Mouse (Mus musculus) forebrain, embryonic 16.5 days (tissue): ENCODE measurements at regions not wholly inside any gene's neighbourhood (a gene's known extent, or its start where the extent isn't known, plus 50 kb on each side); places are given as distances from the start of the nearest gene placed in this dataset.

ENCODE experiments used
- ATAC-seq: fragments of 200-750 bp; cut with Nextera tagmentation; 2 replicates; pipeline ENCODE4 v1.8.0; 2017; ENCODE audit warnings: mild to moderate bottlenecking, moderate library complexity
- H3K27ac ChIP-seq: fragments of 300-500 bp; sonication (generic); 2 replicates; pipeline ENCODE4 v1.5.1; 2014; ENCODE audit warnings: low read length, control low read depth
- H3K27me3 ChIP-seq: fragments of 300-500 bp; sonication (generic); replicated peaks from 2 replicates; pipeline ENCODE4 v1.6.1; 2014; ENCODE audit warnings: low read length; ENCODE audit not compliant: control insufficient read depth, insufficient read depth
- H3K36me3 ChIP-seq: fragments of 300-500 bp; sonication (generic); 2 replicates; pipeline ENCODE4 v1.6.1; 2014; ENCODE audit not compliant: control insufficient read depth, insufficient read depth
- H3K4me1 ChIP-seq: fragments of 300-500 bp; sonication (generic); replicated peaks from 2 replicates; pipeline ENCODE4 v1.6.1; 2014; ENCODE audit warnings: low read length; ENCODE audit not compliant: control insufficient read depth, insufficient read depth
- H3K4me2 ChIP-seq: fragments of 300-500 bp; sonication (generic); 2 replicates; pipeline ENCODE4 v1.6.1; 2014; ENCODE audit warnings: mild to moderate bottlenecking, low read length, control low read depth
- H3K4me3 ChIP-seq: fragments of 300-500 bp; sonication (generic); replicated peaks from 2 replicates; pipeline ENCODE4 v1.5.1; 2014; ENCODE audit warnings: mild to moderate bottlenecking, low read length, control low read depth
- H3K9ac ChIP-seq: fragments of 300-500 bp; sonication (generic); replicated peaks from 2 replicates; pipeline ENCODE4 v1.6.1; 2014; ENCODE audit warnings: low read depth, low read length, control low read depth
- H3K9me3 ChIP-seq: fragments of 300-500 bp; sonication (generic); 2 replicates; pipeline ENCODE4 v1.6.1; 2016; ENCODE audit warnings: low read length; ENCODE audit not compliant: control insufficient read depth
- WGBS: fragments of 180-500 bp; shearing (Covaris S2); extraction: QIAGEN DNeasy Blood & Tissue Kit; methylation state at CpG from one replicate; pipeline ENCODE4 v1.1.7; 2014; 5-methylcytosine and 5-hydroxymethylcytosine counted together

DNA sequence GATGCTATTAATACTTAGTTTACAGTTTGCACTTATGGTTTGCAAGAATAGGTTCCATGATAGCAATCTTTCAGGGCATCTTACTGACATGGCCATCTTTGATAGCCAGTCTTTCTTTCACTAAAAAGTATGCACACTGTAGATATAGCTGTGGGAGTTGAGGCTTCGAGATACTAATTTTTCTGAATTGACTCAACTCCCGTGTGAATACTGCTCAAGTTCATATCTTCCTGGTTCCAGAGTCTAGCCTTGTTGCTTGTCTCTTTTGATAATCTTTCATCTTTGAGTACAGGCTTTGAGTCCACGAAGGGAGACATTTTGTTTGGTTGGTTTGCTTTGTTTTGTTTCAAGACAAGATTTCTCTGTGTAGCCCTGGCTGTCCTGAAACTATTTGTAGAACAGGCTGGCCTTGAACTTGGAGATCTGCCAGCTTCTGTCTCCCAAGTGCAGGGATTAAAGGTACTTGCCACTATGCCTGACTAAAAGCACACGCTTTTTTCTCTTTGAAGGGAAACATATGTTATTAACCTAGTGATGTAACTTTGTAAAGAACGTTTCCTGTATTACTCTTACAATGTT, 64.1 kb upstream of the Tlk1 start:
- WGBS, result 63% methylated on average over 5 of the region's 5 CpGs
- H3K27me3 ChIP-seq, result no peaks in the 10 kb centered on the region
- no peak for ATAC-seq

DNA sequence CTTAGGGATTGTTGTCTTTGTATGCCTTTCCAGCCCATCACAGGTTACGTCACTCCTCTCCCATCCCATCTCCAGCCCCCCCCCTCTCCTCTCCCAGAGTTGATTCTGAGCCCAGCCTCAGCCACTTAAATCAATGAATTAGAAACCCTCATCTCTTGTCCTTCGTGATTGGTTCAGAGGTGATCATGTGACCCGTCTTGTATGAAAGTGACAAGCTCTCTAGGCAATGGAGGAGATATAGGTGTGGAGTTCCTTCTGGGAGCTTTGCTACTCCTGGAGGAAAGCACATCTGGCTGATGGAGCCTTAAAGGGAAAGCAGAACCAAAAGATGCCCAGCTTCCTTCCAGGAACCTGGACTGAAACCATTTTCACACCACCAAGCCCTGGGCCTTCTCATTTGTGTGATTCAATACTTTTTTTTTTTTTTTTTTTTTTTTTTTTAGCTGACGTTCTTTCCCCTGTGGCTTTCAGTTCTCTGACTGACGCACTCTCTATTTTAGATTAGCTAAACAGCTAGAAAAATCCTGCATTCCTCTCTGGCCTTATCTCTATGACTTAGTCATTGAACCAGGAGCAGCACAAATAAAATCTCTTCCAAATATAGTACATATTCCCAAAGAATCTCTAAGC, 63.4 kb upstream of the Tlk1 start:
- no peak for ATAC-seq
- no peaks in the 10 kb centered on the region for H3K27me3 ChIP-seq
- no peaks in the 10 kb centered on the region for H3K4me1 ChIP-seq
- H3K4me3 ChIP-seq, result no peak overlapping the region
- H3K27ac ChIP-seq, result no peak overlapping the region
- no peaks in the 10 kb centered on the region for H3K9me3 ChIP-seq
- no peak overlapping the region for H3K9ac ChIP-seq
- WGBS, result 88% methylated on average over 5 of the region's 5 CpGs
- H3K36me3 ChIP-seq, result no peaks in the 10 kb centered on the region
- no peak overlapping the region for H3K4me2 ChIP-seq

More for the DNA sequence above, 64.1 kb upstream of the Tlk1 start:
- Histone ChIP-seq H3K9me3 (no peaks in the 10 kb centered on the region), H3K36me3 (no peaks in the 10 kb centered on the region), H3K4me2 (no peak overlapping the region), H3K9ac (no peak overlapping the region), H3K4me1 (no peaks in the 10 kb centered on the region), H3K27ac (no peak overlapping the region), H3K4me3 (no peak overlapping the region)

DNA sequence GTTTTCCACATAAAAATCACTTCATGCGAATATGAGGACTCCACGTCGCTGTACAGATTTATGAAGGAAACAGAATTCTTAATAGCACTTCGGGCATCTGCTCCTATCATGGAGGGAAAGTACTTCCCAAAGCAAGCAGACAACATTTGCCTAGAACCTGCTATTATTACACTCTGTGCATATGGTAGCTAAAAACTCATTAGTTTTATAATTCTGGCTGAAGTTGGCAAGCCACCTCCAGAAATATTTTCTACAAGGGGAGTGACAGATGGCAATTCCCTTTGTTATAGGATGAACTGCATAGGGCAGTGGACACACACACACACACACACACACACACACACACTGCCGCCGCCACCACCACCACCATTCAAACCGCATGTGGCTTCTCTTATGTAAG, 61.3 kb upstream of the Tlk1 start:
- Histone ChIP-seq H3K36me3 (no peaks in the 10 kb centered on the region), H3K9ac (no peak overlapping the region), H3K27me3 (no peaks in the 10 kb centered on the region), H3K4me2 (no peak overlapping the region), H3K9me3 (no peaks in the 10 kb centered on the region), H3K27ac (peak overlapping the region; percentile 33), H3K4me3 (no peak overlapping the region), H3K4me1 (no peaks in the 10 kb centered on the region)
- 54% methylated on average over 7 of the region's 7 CpGs for WGBS
- peak; percentile 75 for ATAC-seq

DNA sequence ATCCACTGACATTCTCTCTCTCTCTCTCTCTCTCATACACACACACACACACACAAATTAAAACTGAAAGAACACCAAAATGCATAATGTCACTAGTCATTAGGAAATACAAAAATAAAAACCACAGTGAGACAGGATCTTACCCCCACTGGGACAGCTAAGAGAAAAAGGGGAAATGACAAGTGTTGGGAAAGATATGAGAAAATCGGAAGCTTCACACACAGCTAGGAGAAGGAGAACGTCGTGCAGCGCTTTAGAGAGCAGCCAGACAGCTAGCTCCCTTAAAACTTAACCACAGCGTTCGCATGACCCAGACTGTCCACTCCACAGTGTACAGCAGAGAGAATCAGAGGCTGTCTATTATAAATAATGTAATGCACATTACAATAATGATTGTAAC, 60.1 kb upstream of the Tlk1 start:
- H3K4me1 ChIP-seq, result no peaks in the 10 kb centered on the region
- H3K4me2 ChIP-seq, result no peak overlapping the region
- no peaks in the 10 kb centered on the region for H3K9me3 ChIP-seq
- H3K9ac ChIP-seq, result no peak overlapping the region
- 93% methylated on average over 6 of the region's 6 CpGs for whole genome bisulfite sequencing
- H3K27me3 ChIP-seq, result no peaks in the 10 kb centered on the region
- H3K36me3 ChIP-seq, result no peaks in the 10 kb centered on the region
- no peak for ATAC-seq
- no peak overlapping the region for H3K4me3 ChIP-seq
- no peak overlapping the region for H3K27ac ChIP-seq

DNA sequence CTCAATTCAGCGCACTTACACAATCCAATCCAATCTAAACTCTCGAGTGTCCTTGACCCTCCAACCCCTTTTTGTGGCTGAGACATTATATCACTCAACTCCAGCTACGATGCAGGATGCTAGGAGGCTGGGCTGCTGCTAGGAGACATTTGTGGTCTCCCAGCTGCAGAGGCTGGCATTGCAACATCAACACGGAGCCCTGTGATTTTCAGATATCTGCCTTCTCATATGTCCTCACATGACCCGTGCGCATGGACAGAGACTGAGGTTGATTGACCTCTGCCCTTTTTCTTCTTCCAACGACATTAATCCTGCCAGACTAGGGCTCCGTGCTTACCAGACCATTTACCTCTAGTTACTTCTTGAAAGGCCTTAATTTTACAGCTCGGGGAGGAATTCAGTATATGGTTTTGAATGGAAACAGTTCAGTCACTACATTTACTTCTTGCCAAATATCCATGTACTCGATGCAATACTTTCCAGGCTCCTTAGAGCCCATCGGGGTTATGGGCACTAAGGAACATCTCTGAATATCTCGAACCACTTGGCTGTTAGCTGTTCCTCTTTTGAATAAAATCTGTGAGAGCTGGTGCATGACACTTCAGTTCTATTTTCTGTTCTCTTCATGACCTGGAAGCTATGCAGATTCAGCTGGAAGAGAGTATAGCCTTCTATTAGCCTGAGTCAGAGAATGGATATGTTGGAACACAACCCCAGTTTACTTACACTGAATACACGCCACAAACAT, 52.0 kb upstream of the Tlk1 start:
- Histone ChIP-seq H3K4me2 (no peak overlapping the region), H3K4me3 (no peak overlapping the region), H3K27me3 (no peaks in the 10 kb centered on the region), H3K4me1 (no peaks in the 10 kb centered on the region), H3K9ac (no peak overlapping the region), H3K27ac (no peak overlapping the region), H3K36me3 (no peaks in the 10 kb centered on the region), H3K9me3 (no peaks in the 10 kb centered on the region)
- no peak for ATAC-seq
- 91% methylated on average over 13 of the region's 13 CpGs for WGBS

DNA sequence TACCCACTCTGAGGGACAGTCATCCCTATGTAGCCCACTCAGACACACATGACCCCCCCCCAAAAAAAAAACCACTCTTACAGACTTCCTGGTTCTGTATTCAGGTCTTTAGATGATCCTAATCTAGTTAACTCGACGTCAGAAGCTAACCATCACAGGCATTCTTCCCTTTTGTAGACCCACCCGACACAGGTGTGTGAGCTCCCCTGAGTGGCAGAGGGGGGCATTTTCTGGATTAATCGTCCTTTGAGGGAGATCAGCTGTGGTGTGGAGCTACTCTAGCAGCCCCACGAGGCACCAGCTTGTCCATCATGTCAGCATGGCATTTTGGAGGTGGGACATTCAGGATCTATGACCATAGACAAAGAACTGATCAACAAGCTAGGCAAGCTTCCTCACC, 50.7 kb upstream of the Tlk1 start:
- H3K4me2 ChIP-seq, result no peak overlapping the region
- 78% methylated on average over 5 of the region's 5 CpGs for WGBS
- no peak overlapping the region for H3K4me3 ChIP-seq
- H3K9me3 ChIP-seq, result no peaks in the 10 kb centered on the region
- H3K4me1 ChIP-seq, result 0 out of 2 replicates have a peak, but pooled peaks cover 2% of the 10 kb centered on the region
- no peak overlapping the region for H3K9ac ChIP-seq
- no peaks in the 10 kb centered on the region for H3K36me3 ChIP-seq
- no peaks in the 10 kb centered on the region for H3K27me3 ChIP-seq
- no peak for ATAC-seq
- H3K27ac ChIP-seq, result no peak overlapping the region
